ENCODE assay signal across 23 mouse cellular contexts in the genomic region with DNA sequence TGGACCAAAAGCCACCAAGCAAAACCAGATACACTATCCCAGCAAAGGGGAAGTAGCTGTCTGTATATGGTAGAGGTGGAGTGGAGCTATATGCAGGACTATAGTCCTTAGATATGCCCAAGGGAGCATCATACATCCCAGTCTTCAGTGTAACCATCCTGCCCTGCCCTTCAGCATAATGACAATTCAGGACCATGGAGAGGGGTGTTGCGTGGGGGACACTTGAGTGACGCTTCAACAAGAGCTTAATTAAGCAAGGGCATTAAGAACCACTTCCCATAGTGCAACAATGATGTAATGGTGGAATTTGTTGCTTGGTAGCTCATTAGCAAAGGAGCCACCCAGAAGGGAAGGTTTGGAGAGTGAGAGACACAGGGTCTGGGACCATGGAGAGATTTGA. TPM values are rescaled to one million over a fixed set of nuclear protein-coding genes. Genes with fewer than 3 reads are reported as not detected.
DNase-seq lines count a peak whose midpoint lies in the region; ATAC-seq and TF ChIP-seq lines count a peak whose summit lies in the region.
"Had no signal": no experiment of that assay in that cellular context is flagged by ENCODE, and none has a peak within 500 bp of the region (broad histone marks: within the 10 kb centered on the region; RNA-seq: fewer than 3 reads in every experiment).

No protein-coding gene starts in this region.

- H3K4me3 ChIP-seq in MEL (ENCODE audit: control insufficient read depth in 1 of 2, insufficient read depth in 1 of 2, low read depth in 2 of 2, low read length in 2 of 2): no peak overlapping the region
- H3K4me3 ChIP-seq: hindbrain, embryonic 13.5 days; intestine, embryonic 15.5 days; limb, embryonic 10.5 days; midbrain, embryonic 12.5 days; neural tube, embryonic 12.5 days; stomach, embryonic 15.5 days had no signal

- H3K4me1 ChIP-seq in MEL (ENCODE audit: control insufficient read depth in 1 of 2, insufficient read depth in 2 of 2, low read length in 2 of 2): peaks cover 0 to 8% of the 10 kb centered on the region in 2 experiments; a peak in 1 of 4 replicates
- H3K4me1 ChIP-seq: hindbrain, embryonic 13.5 days; intestine, embryonic 15.5 days; midbrain, embryonic 12.5 days; neural tube, embryonic 12.5 days; stomach, embryonic 15.5 days had no signal

- TF ChIP-seq EP300 in MEL (IDR thresholded peaks at IDR 0.05; ENCODE audit: low read depth in 1 of 2, low read length in 2 of 2): no peak

- DNase-seq in kidney, postnatal 10 days: peak; percentile 40
- DNase-seq in kidney, adult 8-10 months: no peak
- DNase-seq in MEL (ENCODE audit: low read depth, low spot score): peak; percentile 69
- DNase-seq in mesoderm, embryonic 11.5 days (ENCODE audit: low read depth, low spot score): peak; percentile 48
- no peak for DNase-seq in layer of hippocampus, postnatal 36 days
- DNase-seq in layer of hippocampus, adult 9-10 months (ENCODE audit: low spot score): no peak
- DNase-seq: adrenal gland, postnatal 14 days; cerebellum, adult 11-12 months; cerebellum, postnatal 25 days; gastrocnemius, postnatal 36 days; kidney, postnatal 14 days; liver, postnatal 0 days; lung, postnatal 14 days had no signal

- 0 out of 2 replicates have a peak, but pooled peaks have one; percentile 17 for ATAC-seq in common myeloid progenitor, adult 5-6 weeks (replicated peaks; ENCODE audit: low read depth, poor library complexity, severe bottlenecking)
- no peak for ATAC-seq in frontal cortex, adult (ENCODE audit: low TSS enrichment)
- ATAC-seq: activated CD4-positive, CD25-positive, alpha-beta regulatory T cell, adult 4 months; forebrain, embryonic 16.5 days; intestine, embryonic 15.5 days; liver, postnatal 0 days had no signal

- H3K27ac ChIP-seq in MEL (ENCODE audit: control insufficient read depth, low read depth, low read length): no peak overlapping the region
- H3K27ac ChIP-seq: hindbrain, embryonic 13.5 days; intestine, embryonic 15.5 days; limb, embryonic 10.5 days; midbrain, embryonic 12.5 days; neural tube, embryonic 12.5 days; stomach, embryonic 15.5 days had no signal

- TF ChIP-seq CTCF in MEL (IDR thresholded peaks at IDR 0.05 in 2 of 3, conservative IDR thresholded peaks at IDR 0.05 in 1 of 3; ENCODE audit: control insufficient read depth in 1 of 3, insufficient read depth in 1 of 3, low read depth in 2 of 3, low read length in 3 of 3, poor library complexity in 1 of 3, severe bottlenecking in 1 of 3): no peak

- peaks cover 0 to 2% of the 10 kb centered on the region in 2 experiments; a peak in 2 of 4 replicates for H3K27me3 ChIP-seq in MEL (ENCODE audit: control insufficient read depth in 1 of 2, insufficient read depth in 2 of 2, low read length in 2 of 2)
- H3K27me3 ChIP-seq: hindbrain, embryonic 13.5 days; neural tube, embryonic 12.5 days; stomach, embryonic 15.5 days had no signal

- no peaks in the 10 kb centered on the region for H3K9me3 ChIP-seq in MEL (replicated peaks; ENCODE audit: insufficient read depth, low read length)
- H3K9me3 ChIP-seq: hindbrain, embryonic 13.5 days; intestine, embryonic 15.5 days; limb, embryonic 10.5 days; midbrain, embryonic 12.5 days; neural tube, embryonic 12.5 days; stomach, embryonic 15.5 days had no signal

- TF ChIP-seq RAD21 in MEL (IDR thresholded peaks at IDR 0.05; ENCODE audit: low read depth, low read length): no peak

- H3K79me2 ChIP-seq in MEL (ENCODE audit: control insufficient read depth, insufficient read depth, low read length, poor library complexity): no peaks in the 10 kb centered on the region

- no peaks in the 10 kb centered on the region for H3K36me3 ChIP-seq in MEL (ENCODE audit: control insufficient read depth in 1 of 2, insufficient read depth in 2 of 2, low read length in 2 of 2)
- H3K36me3 ChIP-seq: hindbrain, embryonic 13.5 days; intestine, embryonic 15.5 days; limb, embryonic 10.5 days; midbrain, embryonic 12.5 days; neural tube, embryonic 12.5 days; stomach, embryonic 15.5 days had no signal

- no peak overlapping the region for H3K9ac ChIP-seq in MEL (ENCODE audit: control insufficient read depth, low read depth, low read length, poor library complexity, severe bottlenecking)
- H3K9ac ChIP-seq: hindbrain, embryonic 13.5 days; intestine, embryonic 15.5 days; liver, postnatal 0 days; midbrain, embryonic 12.5 days; neural tube, embryonic 12.5 days; stomach, embryonic 15.5 days had no signal

- no peak for TF ChIP-seq POLR2A in MEL (IDR thresholded peaks at IDR 0.05; ENCODE audit: control insufficient read depth in 1 of 2, insufficient read depth in 1 of 2, low read depth in 1 of 2, low read length in 2 of 2, poor library complexity in 1 of 2)

TF ChIP-seq in MEL, 35 proteins besides CTCF, POLR2A, EP300 and RAD21:
- TF ChIP-seq E2F4 (IDR thresholded peaks at IDR 0.05; ENCODE audit: borderline replicate concordance, low read depth, low read length) (no peak), MAFK (IDR thresholded peaks at IDR 0.05; ENCODE audit: borderline replicate concordance, low read depth, low read length) (no peak), GABPA (IDR thresholded peaks at IDR 0.05; ENCODE audit: low read depth, low read length) (no peak), MAZ (IDR thresholded peaks at IDR 0.05; ENCODE audit: low read depth, low read length) (no peak), ZKSCAN1 (IDR thresholded peaks at IDR 0.05; ENCODE audit: low read depth, low read length) (no peak), BHLHE40 (IDR thresholded peaks at IDR 0.05; ENCODE audit: borderline replicate concordance, low read depth, low read length) (no peak), TBP (IDR thresholded peaks at IDR 0.05; ENCODE audit: low read depth, low read length) (no peak), ETS1 (IDR thresholded peaks at IDR 0.05; ENCODE audit: low read depth, low read length) (no peak)

RNA-seq across cellular contexts. Expression of a gene that starts 12.9 kb away (rescaled TPM):
- total RNA-seq in MEL (2012; rRNA removed): 0.04 TPM in 1 of 2 replicates, not detected in the other
- polyA plus RNA-seq in MEL (2012; ENCODE audit: insufficient read depth in 1 of 2, insufficient read length in 2 of 2, low read depth in 1 of 2, low replicate concordance in 2 of 2, missing spikeins in 1 of 2): under 1 TPM in 1 of 2 experiments, not detected in 1; 0.03 TPM
- total RNA-seq in common myeloid progenitor, adult 5-6 weeks (2017): 0.69 and 1.3 TPM in 2 replicates
- total RNA-seq in layer of hippocampus, postnatal 36 days (2021): 1 to 10 TPM; 2.2 to 3.0 TPM
- polyA plus RNA-seq: limb, embryonic 10.5 days had no signal

RNA-seq across cellular contexts. Expression of a gene that starts 34.8 kb away (rescaled TPM):
- total RNA-seq in MEL (2012; rRNA removed): 10.2 and 10.9 TPM in 2 replicates
- polyA plus RNA-seq in MEL (2012; ENCODE audit: insufficient read depth in 1 of 2, insufficient read length in 2 of 2, low read depth in 1 of 2, low replicate concordance in 2 of 2, missing spikeins in 1 of 2): 10 to 100 TPM in 1 of 2 experiments, not detected in 1; 26.2 TPM
- total RNA-seq in common myeloid progenitor, adult 5-6 weeks (2017): 5.8 and 9.6 TPM in 2 replicates
- 1 to 10 TPM; 1.1 to 1.3 TPM for total RNA-seq in layer of hippocampus, postnatal 36 days (2021)

Comparison
In these comparisons a context has a peak if more than half of its experiments do, and no peak if none do; other contexts are left out.
1. DNase-seq: peak in kidney, postnatal 10 days (single experiment), MEL (single experiment) and mesoderm, embryonic 11.5 days (single experiment); none in kidney, adult 8-10 months (0 of 2), layer of hippocampus, postnatal 36 days (0 of 2) and layer of hippocampus, adult 9-10 months (single experiment).